Mouse (Mus musculus) erythroblast, embryonic 14.5 days (primary cell): ENCODE results near the gene Myo1d. TPM values are rescaled to one million over a fixed set of nuclear protein-coding genes. Genes with fewer than 3 reads are reported as not detected.

Source experiments
- H3K27me3 ChIP-seq: 2 replicates; pipeline ENCODE4 v1.6.1; 2012; ENCODE audit warnings: inconsistent platforms; ENCODE audit not compliant: control insufficient read depth
- H3K36me3 ChIP-seq: 2 replicates; pipeline ENCODE4 v1.6.1; 2012; ENCODE audit warnings: mild to moderate bottlenecking, inconsistent platforms; ENCODE audit not compliant: control insufficient read depth
- H3K4me1 ChIP-seq: 2 replicates; pipeline ENCODE4 v1.6.1; 2012; ENCODE audit warnings: inconsistent platforms; ENCODE audit not compliant: control insufficient read depth
- H3K4me3 ChIP-seq: replicated peaks from 2 replicates; pipeline ENCODE3; 2012; ENCODE audit warnings: moderate library complexity, mild to moderate bottlenecking, inconsistent platforms
- H3K9me3 ChIP-seq: 2 replicates; pipeline ENCODE4 v1.6.1; 2012; ENCODE audit warnings: low read length, inconsistent platforms, mixed read lengths; ENCODE audit not compliant: control insufficient read depth
- GATA1 ChIP-seq: IDR thresholded peaks from 2 replicates; pipeline ENCODE4 v1.6.1; 2012; ENCODE audit warnings: low read length, inconsistent platforms, mixed read lengths
- TAL1 ChIP-seq: IDR thresholded peaks from 3 replicates; pipeline ENCODE4 v1.6.1; 2012; ENCODE audit warnings: low read length, inconsistent platforms, mixed read lengths
- polyA plus RNA-seq: library from polyadenylated mRNA; stranded (reverse); fragments of >175 nt; gene quantifications from 2 replicates; pipeline ENCODE4 v1.2.3, GENCODE M21; 2012

Gene Myo1d
- polyA plus RNA-seq, 1 experiment = 1.9 TPM

DNA sequence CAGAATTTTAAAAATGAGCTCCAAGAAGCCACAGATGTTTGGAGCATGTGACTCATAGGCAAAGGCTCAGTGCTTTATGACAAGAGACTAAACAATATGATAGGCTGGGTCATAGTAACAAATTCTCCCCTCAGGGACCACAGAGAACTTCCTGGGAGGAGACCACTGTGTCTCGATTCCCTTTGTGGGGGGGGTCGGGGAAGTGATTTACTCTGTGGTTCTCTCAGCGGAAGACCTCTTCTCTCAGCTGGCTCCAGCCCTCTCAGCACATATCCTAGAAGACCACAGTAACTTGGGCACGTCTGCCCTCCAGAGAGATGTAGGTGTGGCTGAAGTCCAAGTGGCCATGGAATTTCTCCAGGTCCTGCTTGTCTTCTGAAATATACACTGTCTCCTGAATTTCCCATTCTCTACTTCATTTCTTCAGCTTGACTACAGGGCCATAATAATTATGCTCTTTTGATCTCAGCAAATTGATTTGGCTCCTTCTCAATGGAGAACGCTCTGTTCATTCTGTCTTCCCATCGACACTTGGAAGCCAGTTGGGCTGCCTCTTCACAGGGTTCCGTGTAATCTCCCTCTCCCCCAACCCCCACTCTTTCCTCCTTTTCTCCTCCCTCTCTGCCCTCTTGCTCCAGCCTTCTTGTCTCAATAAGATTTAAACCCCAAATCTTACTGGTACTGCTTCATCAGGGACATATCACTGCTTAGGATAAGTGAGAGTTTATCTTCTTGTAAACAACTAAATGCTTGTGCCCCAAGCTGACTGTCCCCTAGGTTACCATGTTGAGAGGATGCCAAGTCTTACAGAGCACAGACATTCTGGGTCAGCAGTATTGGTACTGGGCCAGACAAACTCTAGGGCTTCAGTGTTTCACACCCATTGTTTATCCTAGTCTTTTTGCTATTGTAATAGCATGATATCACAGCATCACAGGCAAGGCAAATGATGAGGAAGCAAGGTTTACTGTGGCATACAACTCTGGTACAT is 214.6 kb downstream of the Myo1d start:
- no peaks in the 10 kb centered on the region for H3K27me3 ChIP-seq
- no peaks in the 10 kb centered on the region for H3K9me3 ChIP-seq
- TF ChIP-seq GATA1 = no peak
- no peak for TF ChIP-seq TAL1
- H3K4me1 ChIP-seq = no peaks in the 10 kb centered on the region
- H3K4me3 ChIP-seq = no peak overlapping the region
- H3K36me3 ChIP-seq = no peaks in the 10 kb centered on the region

- Histone ChIP-seq H3K4me1 (no peaks in the 10 kb centered on the region), H3K36me3 (no peaks in the 10 kb centered on the region), H3K27me3 (no peaks in the 10 kb centered on the region), H3K4me3 (no peak overlapping the region), H3K9me3 (no peaks in the 10 kb centered on the region)
- TF ChIP-seq GATA1 (no peak), TAL1 (no peak)
Measured at GRCm38 (mm10) chr11:80562479-80562878, 217.3 kb downstream of the Myo1d start.

- TF ChIP-seq GATA1 = no peak
- no peak for TF ChIP-seq TAL1
- Histone ChIP-seq H3K27me3 (no peaks in the 10 kb centered on the region), H3K9me3 (no peaks in the 10 kb centered on the region), H3K4me3 (no peak overlapping the region), H3K36me3 (no peaks in the 10 kb centered on the region), H3K4me1 (no peaks in the 10 kb centered on the region)
Measured at GRCm38 (mm10) chr11:80560770-80561169, 219.1 kb downstream of the Myo1d start.

DNA sequence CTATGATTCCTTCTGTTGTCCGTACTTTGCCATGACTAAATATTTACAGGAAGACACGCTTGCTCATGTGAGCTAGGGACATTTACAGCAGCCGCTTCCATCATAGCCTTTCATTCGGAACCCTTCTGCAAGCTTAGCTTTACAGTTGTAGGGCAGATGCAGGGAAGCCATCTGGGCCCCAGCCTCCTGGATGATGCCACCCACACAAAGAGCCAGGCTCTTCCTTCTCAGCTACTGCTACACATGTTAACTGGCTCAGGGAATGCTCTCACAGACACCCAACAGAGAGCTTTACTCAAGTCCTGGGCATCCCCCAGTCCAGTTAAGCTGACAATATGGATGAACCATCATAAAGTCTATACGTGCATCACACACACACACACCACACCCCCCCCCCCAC is 224.4 kb downstream of the Myo1d start:
- Histone ChIP-seq H3K9me3 (no peaks in the 10 kb centered on the region), H3K4me1 (no peaks in the 10 kb centered on the region), H3K36me3 (no peaks in the 10 kb centered on the region), H3K4me3 (no peak overlapping the region), H3K27me3 (no peaks in the 10 kb centered on the region)
- TF ChIP-seq GATA1 (no peak), TAL1 (no peak)

- no peaks in the 10 kb centered on the region for H3K4me1 ChIP-seq
- H3K9me3 ChIP-seq = no peaks in the 10 kb centered on the region
- no peaks in the 10 kb centered on the region for H3K27me3 ChIP-seq
- no peaks in the 10 kb centered on the region for H3K36me3 ChIP-seq
- H3K4me3 ChIP-seq = no peak overlapping the region
- TF ChIP-seq TAL1 (no peak), GATA1 (no peak)
Measured at GRCm38 (mm10) chr11:80553046-80553445, 226.8 kb downstream of the Myo1d start.

DNA sequence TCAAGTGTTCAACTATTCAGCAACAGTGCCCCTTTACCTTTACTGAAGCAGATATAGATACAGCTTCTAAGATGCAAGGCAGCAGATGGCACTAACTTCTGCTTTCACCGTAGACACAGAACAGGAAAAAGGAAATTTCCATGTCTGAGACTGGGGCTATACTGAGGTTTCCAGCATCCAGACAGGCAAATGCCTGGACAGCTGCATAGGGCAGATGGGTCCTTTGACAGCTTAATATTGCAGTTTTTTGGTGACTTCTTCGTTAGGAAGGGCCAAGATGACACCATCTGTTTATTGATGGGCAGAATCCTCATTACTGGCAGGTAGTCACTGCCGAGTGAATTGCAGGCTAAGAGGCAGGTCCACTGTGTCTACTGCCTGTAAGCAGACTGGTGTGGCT is 228.2 kb downstream of the Myo1d start:
- no peaks in the 10 kb centered on the region for H3K36me3 ChIP-seq
- no peak overlapping the region for H3K4me3 ChIP-seq
- TF ChIP-seq TAL1 (no peak), GATA1 (no peak)
- H3K9me3 ChIP-seq = no peaks in the 10 kb centered on the region
- no peaks in the 10 kb centered on the region for H3K4me1 ChIP-seq
- H3K27me3 ChIP-seq = no peaks in the 10 kb centered on the region

DNA sequence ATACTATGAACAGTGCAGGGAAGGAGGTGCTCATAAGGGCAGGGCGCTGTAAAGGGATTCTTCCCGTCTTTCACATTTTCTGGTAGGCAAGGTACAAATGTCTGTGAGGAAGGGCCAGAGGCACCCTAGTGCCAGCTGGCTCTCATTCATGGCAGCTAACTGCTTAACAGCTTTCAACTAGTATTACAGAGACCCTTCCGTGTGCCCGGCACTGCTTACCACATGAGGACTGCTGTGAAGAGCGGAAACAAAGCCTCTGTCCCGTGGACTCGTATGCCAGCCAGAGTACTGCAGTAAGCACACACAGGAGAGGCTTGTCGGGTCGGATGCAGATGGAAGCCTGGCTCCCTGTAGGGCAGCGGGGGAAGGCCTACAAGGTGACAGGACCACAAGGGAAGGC is 229.6 kb downstream of the Myo1d start:
- Histone ChIP-seq H3K9me3 (no peaks in the 10 kb centered on the region), H3K4me1 (no peaks in the 10 kb centered on the region), H3K4me3 (no peak overlapping the region), H3K36me3 (no peaks in the 10 kb centered on the region), H3K27me3 (no peaks in the 10 kb centered on the region)
- TF ChIP-seq GATA1 (no peak), TAL1 (no peak)

DNA sequence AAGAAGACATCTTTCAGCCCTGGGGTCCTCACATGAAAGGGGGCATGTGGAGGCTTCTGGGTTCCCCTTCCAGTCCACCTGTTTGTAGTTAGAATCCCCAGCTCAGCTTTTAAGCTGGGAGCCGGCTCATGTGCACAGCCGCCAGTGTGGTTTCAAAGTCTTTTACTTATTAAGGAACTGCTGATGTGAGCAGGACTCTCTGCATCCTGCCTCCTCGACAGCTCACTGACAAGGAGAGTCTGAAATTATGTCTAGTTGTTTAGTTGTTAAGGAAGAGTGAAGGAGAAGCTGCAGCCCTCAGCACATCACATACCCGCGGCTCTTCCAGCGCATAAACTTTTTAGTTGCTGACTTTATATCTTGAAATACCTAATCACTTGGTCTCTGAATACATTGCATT is 230.0 kb downstream of the Myo1d start:
- no peak overlapping the region for H3K4me3 ChIP-seq
- no peaks in the 10 kb centered on the region for H3K36me3 ChIP-seq
- no peaks in the 10 kb centered on the region for H3K4me1 ChIP-seq
- TF ChIP-seq TAL1 = no peak
- TF ChIP-seq GATA1 = no peak
- H3K9me3 ChIP-seq = no peaks in the 10 kb centered on the region
- no peaks in the 10 kb centered on the region for H3K27me3 ChIP-seq

GRCm38 (mm10) chr11:80546233-80546632 is 233.6 kb downstream of the Myo1d start:
- Histone ChIP-seq H3K9me3 (no peaks in the 10 kb centered on the region), H3K27me3 (no peaks in the 10 kb centered on the region), H3K4me3 (no peak overlapping the region), H3K36me3 (no peaks in the 10 kb centered on the region), H3K4me1 (no peaks in the 10 kb centered on the region)
- TF ChIP-seq GATA1 (no peak), TAL1 (no peak)
